22 mouse cellular contexts compared by ENCODE assay signal in the genomic region with DNA sequence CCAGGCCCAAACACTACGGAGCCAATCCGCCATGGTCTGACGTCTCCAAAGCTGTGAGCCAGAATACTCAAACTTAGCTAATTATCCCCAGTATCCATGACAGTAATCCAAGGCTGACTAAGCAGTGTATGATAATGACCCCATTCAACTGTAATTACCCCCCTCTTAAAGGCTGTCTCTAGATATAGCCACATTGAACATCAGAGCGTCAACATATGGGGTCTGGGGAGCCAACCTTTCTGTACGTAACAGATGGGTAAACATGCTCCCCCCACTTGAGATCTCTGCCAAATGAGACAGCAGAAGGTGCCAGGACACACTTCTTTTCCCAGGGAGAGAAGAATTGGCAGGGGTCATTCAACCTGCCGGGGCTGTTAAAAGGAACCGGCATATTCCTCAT.
A peak's percentile ranks its signal among the peaks of the same experiment; 100 is the strongest.
DNase-seq lines count a peak whose midpoint lies in the region; ATAC-seq lines count a peak whose summit lies in the region.
"Had no signal": no experiment of that assay in that cellular context is flagged by ENCODE, and none has a peak within 500 bp of the region (broad histone marks: within the 10 kb centered on the region; RNA-seq: fewer than 3 reads in every experiment).

No protein-coding gene starts in this region.

- no peaks in the 10 kb centered on the region for H3K27me3 ChIP-seq in hindbrain, embryonic 15.5 days
- no peaks in the 10 kb centered on the region for H3K27me3 ChIP-seq in hindbrain, embryonic 10.5 days (ENCODE audit: insufficient read depth, poor library complexity, severe bottlenecking)
- no peaks in the 10 kb centered on the region for H3K27me3 ChIP-seq in forebrain, embryonic 14.5 days (replicated peaks; ENCODE audit: control insufficient read depth, insufficient read depth, low read length)
- H3K27me3 ChIP-seq: heart, embryonic 13.5 days; neural tube, embryonic 13.5 days had no signal

- H3K4me3 ChIP-seq in hindbrain, embryonic 15.5 days: no peak overlapping the region
- no peak overlapping the region for H3K4me3 ChIP-seq in hindbrain, embryonic 10.5 days
- no peak overlapping the region for H3K4me3 ChIP-seq in forebrain, embryonic 14.5 days (ENCODE audit: low read depth, low read length)
- H3K4me3 ChIP-seq: heart, embryonic 13.5 days; myocyte; neural tube, embryonic 13.5 days had no signal

- H3K36me3 ChIP-seq in hindbrain, embryonic 15.5 days: no peaks in the 10 kb centered on the region
- H3K36me3 ChIP-seq in hindbrain, embryonic 10.5 days: no peaks in the 10 kb centered on the region
- no peaks in the 10 kb centered on the region for H3K36me3 ChIP-seq in forebrain, embryonic 14.5 days (ENCODE audit: control insufficient read depth, insufficient read depth, low read length)
- H3K36me3 ChIP-seq: heart, embryonic 13.5 days; neural tube, embryonic 13.5 days had no signal

- peak; percentile 52 for DNase-seq in cerebellum, adult 11-12 months
- DNase-seq in cerebellum, postnatal 4 days (ENCODE audit: low spot score in 2 of 2): no peak
- no peak for DNase-seq in hindbrain, embryonic 10.5 days (ENCODE audit: low spot score)
- peak; percentile 66 for DNase-seq in cerebellum, adult 9-10 months
- peak; percentile 88 for DNase-seq in forebrain, embryonic 14.5 days (ENCODE audit: low spot score)
- no peak for DNase-seq in adrenal gland, postnatal 4 days (ENCODE audit: low spot score in 2 of 2)
- no peak for DNase-seq in thymus, postnatal 4 days
- DNase-seq: adrenal gland, adult 8-10 months; gastrocnemius, postnatal 14 days; heart, adult 11 months; heart, postnatal 14 days; kidney, adult 11 months; lung, postnatal 4 days; midbrain, embryonic 14.5 days; retina, postnatal 1 day; right cerebral cortex, postnatal 25 days; spleen, adult 18-20 months had no signal

- ATAC-seq in hindbrain, embryonic 15.5 days (ENCODE audit: low FRiP score, low read depth): peak; percentile 64
- ATAC-seq in forebrain, embryonic 14.5 days: peak; percentile 92
- ATAC-seq: activated CD4-positive, CD25-positive, alpha-beta regulatory T cell, adult 4 months had no signal

- 64% methylated on average over 7 of the region's 7 CpGs for WGBS in hindbrain, embryonic 15.5 days
- 93% methylated on average over 7 of the region's 7 CpGs for WGBS in hindbrain, embryonic 10.5 days
- WGBS in forebrain, embryonic 14.5 days: 40% methylated on average over 7 of the region's 7 CpGs

- H3K4me1 ChIP-seq in hindbrain, embryonic 15.5 days (replicated peaks): peaks cover 9% of the 10 kb centered on the region
- H3K4me1 ChIP-seq in hindbrain, embryonic 10.5 days (replicated peaks): peaks cover 15% of the 10 kb centered on the region
- H3K4me1 ChIP-seq in forebrain, embryonic 14.5 days (ENCODE audit: control insufficient read depth, insufficient read depth, low read length): peaks cover 4% of the 10 kb centered on the region; the same call in 1 of the 2 replicates

- H3K4me2 ChIP-seq in hindbrain, embryonic 15.5 days: no peak overlapping the region
- H3K4me2 ChIP-seq in forebrain, embryonic 14.5 days (ENCODE audit: low read length): no peak overlapping the region
- H3K4me2 ChIP-seq: heart, embryonic 13.5 days; neural tube, embryonic 13.5 days had no signal

- no peaks in the 10 kb centered on the region for H3K9me3 ChIP-seq in hindbrain, embryonic 15.5 days
- peaks cover 6% of the 10 kb centered on the region; the same call in 1 of the 2 replicates for H3K9me3 ChIP-seq in hindbrain, embryonic 10.5 days
- no peaks in the 10 kb centered on the region for H3K9me3 ChIP-seq in forebrain, embryonic 14.5 days (replicated peaks; ENCODE audit: control insufficient read depth, low read length)

- H3K27ac ChIP-seq in hindbrain, embryonic 15.5 days (replicated peaks): no peak overlapping the region
- no peak overlapping the region for H3K27ac ChIP-seq in hindbrain, embryonic 10.5 days
- no peak overlapping the region; the same call in 1 of the 2 replicates for H3K27ac ChIP-seq in forebrain, embryonic 14.5 days (ENCODE audit: low read depth, low read length)
- H3K27ac ChIP-seq: heart, embryonic 13.5 days; neural tube, embryonic 13.5 days had no signal

- H3K9ac ChIP-seq in hindbrain, embryonic 15.5 days: no peak overlapping the region
- H3K9ac ChIP-seq in forebrain, embryonic 14.5 days (ENCODE audit: low read length): no peak overlapping the region
- H3K9ac ChIP-seq: heart, embryonic 13.5 days; neural tube, embryonic 13.5 days had no signal

Comparison
In these comparisons a context has a peak if more than half of its experiments do, and no peak if none do; other contexts are left out.
1. DNase-seq: peak in cerebellum, adult 11-12 months (single experiment), cerebellum, adult 9-10 months (single experiment) and forebrain, embryonic 14.5 days (single experiment); none in cerebellum, postnatal 4 days (0 of 2), hindbrain, embryonic 10.5 days (single experiment), adrenal gland, postnatal 4 days (0 of 2) and thymus, postnatal 4 days (single experiment).